Mouse (Mus musculus) retina, postnatal 7 days (tissue): ENCODE results near the gene Dcn.

ENCODE experiments used
- DNase-seq: peaks from one replicate; pipeline ENCODE4 v3.0.0-alpha.2; 2012; ENCODE audit warnings: low read depth, low spot score

Gene Dcn

GRCm38 (mm10) chr10:97479004-97479766 is at the start of gene Dcn:
TSS of gene Dcn (plus strand) at chr10:97479609.
- DNase-seq: no peak

DNA sequence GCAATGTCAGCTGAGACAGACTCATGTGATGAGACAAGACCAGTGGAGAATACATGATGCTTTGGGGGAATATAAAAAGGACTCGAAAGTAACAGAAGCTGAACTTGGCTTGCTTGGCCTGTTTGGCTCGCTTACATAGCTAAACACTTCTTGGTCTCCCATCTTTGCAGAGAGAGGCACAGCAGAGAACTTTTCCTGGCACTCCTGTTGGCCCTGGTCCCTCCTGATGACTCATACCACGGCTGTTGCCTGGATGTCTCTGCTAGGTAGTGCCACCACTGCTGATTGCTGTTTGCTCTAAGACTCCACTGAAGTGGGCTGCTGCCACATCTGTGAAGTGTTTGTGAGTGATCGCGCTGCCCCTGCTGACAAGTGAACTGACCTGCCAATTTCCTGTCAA is 42.7 kb upstream of the Dcn start:
- DNase-seq: no peak

DNA sequence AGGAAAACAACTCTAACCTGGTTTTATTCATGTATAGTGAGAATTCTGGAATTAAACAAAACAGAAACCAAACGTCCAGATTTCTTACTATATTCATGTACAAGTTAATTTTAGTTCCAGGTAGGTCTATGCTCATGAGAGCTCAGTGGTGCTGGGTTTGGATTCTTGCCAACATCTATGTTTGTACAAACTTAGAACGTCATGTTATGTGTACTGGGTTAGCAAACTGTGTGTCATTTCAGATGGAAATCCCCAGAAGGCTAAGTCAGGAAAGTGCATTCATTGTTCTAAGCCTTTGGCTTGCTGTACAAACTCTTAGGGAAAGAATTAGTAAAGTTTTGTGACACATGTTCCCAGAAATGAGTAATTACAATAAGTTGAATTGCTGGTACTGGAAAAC is 37.1 kb upstream of the Dcn start:
- no peak for DNase-seq

GRCm38 (mm10) chr10:97446486-97446885 is 32.9 kb upstream of the Dcn start:
- no peak for DNase-seq

- no peak for DNase-seq
These were observed 26.5 kb upstream of the Dcn start for GRCm38 (mm10) chr10:97452886-97453285.

DNA sequence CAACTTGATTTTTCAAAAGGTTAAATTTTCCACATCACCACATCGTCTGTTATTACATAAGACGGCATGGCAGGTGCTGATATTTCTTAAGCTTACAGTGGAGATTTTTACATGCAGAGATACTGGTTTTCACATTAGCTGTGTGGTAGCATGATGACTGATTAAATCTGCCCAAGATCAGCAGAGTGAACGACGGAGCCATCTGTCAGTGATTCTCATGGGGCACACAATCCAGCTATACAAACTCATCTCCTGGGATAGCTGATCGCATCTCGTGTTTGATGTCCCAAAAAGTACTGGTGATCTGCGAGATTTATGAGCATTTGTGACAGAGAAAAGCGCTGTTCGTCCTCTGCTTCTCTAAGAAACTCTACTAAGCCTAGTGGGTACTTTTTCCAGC is 25.9 kb upstream of the Dcn start:
- no peak for DNase-seq

DNA sequence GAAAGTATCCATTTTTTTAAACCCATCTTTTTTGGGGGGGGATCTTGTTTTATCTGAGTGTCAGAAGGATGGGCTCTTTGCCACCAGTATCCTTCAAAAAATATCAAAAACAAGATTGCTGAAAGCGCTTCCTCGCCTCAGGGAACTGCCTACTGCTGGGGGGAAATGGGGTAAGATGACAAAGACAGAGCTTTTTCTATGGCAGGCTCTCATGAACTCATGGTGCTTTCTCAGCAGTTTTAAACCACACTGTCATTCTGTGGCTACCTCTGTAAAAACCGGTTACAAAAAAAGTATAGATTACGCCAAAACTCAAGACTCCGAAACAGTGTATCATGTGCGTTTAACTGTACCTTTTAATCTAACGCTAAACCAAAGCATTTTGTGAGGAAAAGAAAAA is 22.4 kb upstream of the Dcn start:
- no peak for DNase-seq

DNA sequence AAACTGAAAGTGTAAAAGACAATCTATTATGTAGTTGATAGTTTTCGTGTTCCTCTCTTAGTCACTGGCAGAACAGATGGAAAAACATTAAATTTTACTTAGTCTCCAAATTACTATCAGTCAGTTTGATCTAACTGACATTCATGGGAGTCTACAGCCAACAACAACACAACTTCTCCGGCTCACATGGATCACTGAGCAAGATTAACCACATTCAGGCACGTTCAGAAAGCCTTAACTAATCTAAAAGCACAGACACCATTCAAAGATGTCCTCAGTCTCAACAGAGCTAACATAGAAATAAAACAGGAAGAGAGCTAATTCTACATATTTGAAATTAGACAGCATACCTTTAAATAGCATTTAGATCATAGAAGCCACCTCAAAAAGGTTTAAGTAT is 12.6 kb upstream of the Dcn start:
- no peak for DNase-seq

DNA sequence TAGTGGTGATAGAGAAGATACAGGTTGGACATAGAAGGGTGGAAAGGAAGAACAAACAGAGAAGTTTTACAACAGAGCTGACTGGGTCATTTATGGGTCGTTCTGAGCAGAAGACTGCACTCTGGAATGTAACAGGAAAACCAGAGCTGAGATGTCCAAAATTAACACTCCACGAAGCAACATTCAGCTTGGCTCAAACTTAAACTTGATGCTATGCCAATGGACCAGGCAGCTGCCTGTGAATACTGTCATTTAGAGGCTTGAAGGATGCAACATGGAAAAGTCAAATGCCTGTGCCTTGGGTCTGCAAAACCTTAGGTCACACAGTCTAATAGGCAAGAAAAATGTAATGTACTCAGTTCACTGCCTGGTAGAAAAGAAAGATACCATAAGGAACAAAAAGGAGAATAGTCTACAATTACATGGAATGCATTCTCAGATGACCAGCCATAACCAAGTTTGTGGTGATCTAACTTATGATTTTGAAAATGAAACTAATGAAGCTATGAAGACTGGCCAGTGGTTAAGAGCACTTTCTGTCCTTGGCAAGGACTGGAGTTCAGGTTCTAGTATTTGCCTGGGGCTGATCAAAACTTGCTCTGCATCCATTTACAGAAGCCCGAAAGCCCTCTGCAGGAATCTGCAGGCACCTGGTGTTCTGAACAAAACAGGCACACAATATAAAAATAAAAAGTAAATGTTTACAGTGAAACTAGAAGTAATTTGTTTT is 9.8 kb upstream of the Dcn start:
- DNase-seq: no peak

- DNase-seq: no peak
These were observed 3.9 kb upstream of the Dcn start for GRCm38 (mm10) chr10:97475460-97475859.

DNA sequence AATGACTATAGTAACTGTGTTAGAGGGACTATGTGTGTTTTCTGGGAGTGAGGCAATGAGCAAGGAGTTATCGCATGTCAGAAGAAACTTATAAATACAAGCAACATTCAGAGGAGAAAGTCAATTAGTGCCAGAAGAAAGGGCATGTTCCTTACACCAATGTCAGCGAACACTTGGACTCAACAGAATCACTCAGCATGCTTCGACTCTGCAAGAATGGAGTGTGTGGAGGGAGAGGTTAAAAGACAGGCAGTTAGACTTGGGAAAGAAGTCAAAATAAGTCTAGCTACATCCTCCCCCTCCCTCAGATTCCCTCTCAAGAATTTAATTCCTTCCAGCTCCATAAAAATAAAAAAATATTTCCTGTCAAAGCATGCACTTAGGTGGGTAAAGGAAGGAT is 1.1 kb upstream of the Dcn start:
- DNase-seq: no peak

GRCm38 (mm10) chr10:97482150-97482549 is 2.7 kb downstream of the Dcn start:
- DNase-seq: no peak

GRCm38 (mm10) chr10:97484049-97484448 is 4.6 kb downstream of the Dcn start:
- no peak for DNase-seq

DNA sequence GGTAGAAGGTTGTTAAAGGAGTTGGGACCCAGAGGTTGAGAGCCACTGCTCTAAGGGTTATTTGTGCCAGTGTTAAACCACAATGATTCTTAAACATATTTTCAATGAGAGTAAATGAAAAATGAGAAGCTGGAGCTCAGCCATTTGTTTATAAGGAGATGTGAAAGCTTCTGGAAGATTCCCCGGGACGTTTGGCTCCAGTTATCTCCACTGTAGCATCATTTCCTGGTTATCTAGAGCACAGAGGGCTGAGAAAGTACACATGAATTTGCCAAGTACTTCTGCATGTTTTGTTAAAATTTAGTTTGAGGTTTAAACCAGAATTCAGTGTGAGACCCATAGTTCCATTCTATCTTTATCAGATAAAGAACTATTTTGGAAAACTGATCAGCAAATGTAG is 5.7 kb downstream of the Dcn start:
- no peak for DNase-seq

DNA sequence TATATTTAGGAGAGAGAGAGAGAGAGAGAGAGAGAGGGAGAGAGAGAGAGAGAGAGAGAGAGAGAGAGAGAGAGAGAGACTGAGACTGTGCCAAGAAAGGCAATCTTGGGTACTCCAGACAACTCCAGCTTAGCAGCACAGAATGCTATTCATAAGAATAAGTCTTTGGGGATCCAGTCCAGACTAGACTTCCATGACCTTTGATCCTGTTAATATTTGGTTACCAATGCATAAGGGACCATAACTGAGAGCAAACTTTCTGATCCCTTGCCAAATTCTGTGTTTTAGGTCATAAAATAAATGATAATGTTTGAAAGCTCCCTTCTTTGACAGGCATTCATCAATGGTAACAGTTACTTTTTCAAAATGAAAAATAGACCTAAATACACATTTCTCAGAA is 6.7 kb downstream of the Dcn start:
- no peak for DNase-seq

GRCm38 (mm10) chr10:97487269-97487989 is 8.0 kb downstream of the Dcn start:
- DNase-seq: no peak

- DNase-seq: no peak
These were observed 13.1 kb downstream of the Dcn start for GRCm38 (mm10) chr10:97492367-97492980.

- no peak for DNase-seq
These were observed 18.2 kb downstream of the Dcn start for GRCm38 (mm10) chr10:97497646-97498045.

DNA sequence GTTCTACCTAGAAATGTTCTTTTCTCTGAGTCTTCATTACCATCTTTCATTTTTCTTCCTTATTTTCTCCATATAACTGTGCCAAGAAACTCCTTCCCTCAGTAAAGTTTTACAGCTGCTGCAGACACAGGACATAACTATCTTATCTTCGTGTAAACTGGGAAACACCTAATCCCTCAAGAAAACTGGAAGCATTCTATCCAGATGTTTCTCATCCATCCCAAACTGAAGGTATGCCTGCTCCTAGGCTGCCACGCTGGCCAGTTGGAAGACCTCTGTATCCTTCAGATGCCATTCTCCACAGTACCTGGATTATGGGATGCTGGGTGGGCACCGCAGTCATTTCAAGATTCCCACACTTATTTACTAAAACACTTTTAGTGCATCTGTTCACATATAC is 44.0 kb downstream of the Dcn start:
- no peak for DNase-seq

- DNase-seq: no peak
These were observed 56.3 kb downstream of the Dcn start for GRCm38 (mm10) chr10:97535697-97536096.

DNA sequence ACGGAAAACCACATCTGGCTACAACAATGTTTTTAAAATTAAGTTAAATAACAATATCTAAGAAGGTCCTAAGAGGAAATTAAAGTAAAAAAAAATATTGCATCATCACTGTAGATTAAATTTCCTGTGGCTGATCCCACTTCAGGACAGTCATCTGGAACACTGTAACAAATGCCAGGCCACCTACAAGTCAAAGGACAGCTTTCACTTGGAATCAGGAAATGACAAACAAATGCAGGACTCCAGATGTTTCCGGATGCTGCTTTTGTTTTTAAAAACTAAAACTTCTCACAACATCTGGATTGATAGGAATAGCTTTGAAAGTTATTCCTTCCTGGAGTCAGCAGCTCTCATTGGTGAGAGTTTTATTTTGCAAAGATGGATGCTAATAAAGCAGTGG is 57.5 kb downstream of the Dcn start:
- DNase-seq: no peak

DNA sequence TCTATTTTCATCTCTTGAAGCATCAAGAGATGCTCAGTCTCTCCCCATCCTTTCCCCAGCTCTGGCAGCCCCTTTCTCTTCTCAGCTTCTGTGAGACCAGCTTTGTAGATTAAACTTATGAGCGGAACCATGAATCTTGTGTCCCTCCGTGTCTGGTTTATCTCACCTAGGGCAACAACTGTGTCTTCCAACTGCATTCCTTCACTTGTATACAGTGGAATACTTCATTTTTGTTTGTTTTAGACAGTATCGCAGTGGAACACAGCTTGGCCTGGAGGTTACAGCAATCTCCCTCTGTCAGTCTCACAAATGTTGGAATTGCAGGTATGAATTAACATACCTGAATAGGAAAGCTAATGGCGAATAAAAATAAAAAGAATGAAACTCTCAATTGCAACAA is 58.8 kb downstream of the Dcn start:
- DNase-seq: no peak
